Mouse (Mus musculus): Measurements from ENCODE around the gene Cep152. TPM values are rescaled to one million over a fixed set of nuclear protein-coding genes. Genes with fewer than 3 reads are reported as not detected.
A peak's percentile ranks its signal among the peaks of the same experiment; 100 is the strongest.

The Cep152 gene
- total RNA-seq (2014; rRNA removed) (2.5 and 3.0 TPM in 2 replicates), polyA plus RNA-seq (2012; rRNA removed) (0.57 and 0.69 TPM in 2 replicates)

GRCm38 (mm10) chr2:125624837-125625351 lies at the start of gene Cep152:
TSS of gene Cep152 (minus strand) at chr2:125625113.
- Histone ChIP-seq H3K4me1 (ENCODE audit: control insufficient read depth, insufficient read depth, low read length) (peaks cover 5% of the 10 kb centered on the region), H3K36me3 (ENCODE audit: control insufficient read depth, insufficient read depth, low read length) (no peaks in the 10 kb centered on the region), H3K9ac (ENCODE audit: low read depth, low read length) (peak within 1 kb of the TSS; percentile 89), H3K4me3 (ENCODE audit: insufficient read depth, low read depth, low read length) (peak within 1 kb of the TSS; percentile 93), H3K27me3 (ENCODE audit: control insufficient read depth, insufficient read depth, low read length) (no peaks in the 10 kb centered on the region), H3K27ac (replicated peaks; ENCODE audit: insufficient read depth, low read depth, low read length) (peak within 1 kb of the TSS; percentile 33), H3K79me2 (ENCODE audit: control insufficient read depth, insufficient read depth, low read length) (peaks cover 3% of the 10 kb centered on the region; the same call in 1 of the 2 replicates)
- WGBS, result under 1% methylated on average over 50 of the region's 50 CpGs
- TF ChIP-seq CTCF (IDR thresholded peaks at IDR 0.05; ENCODE audit: low read depth, low read length) (0 out of 2 replicates have a peak, but pooled peaks have one; percentile 17), POLR2A (IDR thresholded peaks at IDR 0.05; ENCODE audit: extremely low read depth, insufficient read depth, low read length) (0 out of 2 replicates have a peak, but pooled peaks have one; percentile 30)
- peak; percentile 90 for DNase-seq (ENCODE audit: extremely low read depth, low read depth, low spot score)

- H3K36me3 ChIP-seq (ENCODE audit: control insufficient read depth, insufficient read depth, low read length), result no peaks in the 10 kb centered on the region
- peak; percentile 37 for DNase-seq (ENCODE audit: extremely low read depth, low read depth, low spot score)
- H3K79me2 ChIP-seq (ENCODE audit: control insufficient read depth, insufficient read depth, low read length), result no peaks in the 10 kb centered on the region
- H3K27ac ChIP-seq (replicated peaks; ENCODE audit: insufficient read depth, low read depth, low read length), result no peak within 1 kb of the TSS
- no peaks in the 10 kb centered on the region for H3K27me3 ChIP-seq (ENCODE audit: control insufficient read depth, insufficient read depth, low read length)
- peak within 1 kb of the TSS; percentile 83 for H3K4me3 ChIP-seq (ENCODE audit: insufficient read depth, low read depth, low read length)
- no peak for TF ChIP-seq CTCF (IDR thresholded peaks at IDR 0.05; ENCODE audit: low read depth, low read length)
- TF ChIP-seq POLR2A (IDR thresholded peaks at IDR 0.05; ENCODE audit: extremely low read depth, insufficient read depth, low read length), result no peak
- WGBS, result under 1% methylated on average over 77 of the region's 79 CpGs
- peaks cover 1% of the 10 kb centered on the region; the same call in 1 of the 2 replicates for H3K4me1 ChIP-seq (ENCODE audit: control insufficient read depth, insufficient read depth, low read length)
- H3K9ac ChIP-seq (ENCODE audit: low read depth, low read length), result peak within 1 kb of the TSS; percentile 77
Measured at GRCm38 (mm10) chr2:125672957-125673631, 48.2 kb upstream of the Cep152 start, which contains the start of gene Eid1. TSS of gene Eid1 (plus strand) at chr2:125673095.

GRCm38 (mm10) chr2:125672568-125672956 lies 47.6 kb upstream of the Cep152 start:
- no peaks in the 10 kb centered on the region for H3K27me3 ChIP-seq (ENCODE audit: control insufficient read depth, insufficient read depth, low read length)
- no peak overlapping the region for H3K27ac ChIP-seq (replicated peaks; ENCODE audit: insufficient read depth, low read depth, low read length)
- no peaks in the 10 kb centered on the region for H3K79me2 ChIP-seq (ENCODE audit: control insufficient read depth, insufficient read depth, low read length)
- peak overlapping the region; percentile 77 for H3K9ac ChIP-seq (ENCODE audit: low read depth, low read length)
- H3K4me3 ChIP-seq (ENCODE audit: insufficient read depth, low read depth, low read length), result peak overlapping the region; percentile 83
- 16% methylated on average over 17 of the region's 20 CpGs for WGBS
- no peak for TF ChIP-seq CTCF (IDR thresholded peaks at IDR 0.05; ENCODE audit: low read depth, low read length)
- H3K4me1 ChIP-seq (ENCODE audit: control insufficient read depth, insufficient read depth, low read length), result peaks cover 1% of the 10 kb centered on the region; the same call in 1 of the 2 replicates
- peak; percentile 15 for DNase-seq (ENCODE audit: extremely low read depth, low read depth, low spot score)
- H3K36me3 ChIP-seq (ENCODE audit: control insufficient read depth, insufficient read depth, low read length), result no peaks in the 10 kb centered on the region

- DNase-seq (ENCODE audit: extremely low read depth, low read depth, low spot score), result no peak
- TF ChIP-seq POLR2A (IDR thresholded peaks at IDR 0.05; ENCODE audit: extremely low read depth, insufficient read depth, low read length) (no peak), CTCF (IDR thresholded peaks at IDR 0.05; ENCODE audit: low read depth, low read length) (no peak)
- 24% methylated on average over 1 of the region's 1 CpGs for WGBS
- H3K27ac ChIP-seq (replicated peaks; ENCODE audit: insufficient read depth, low read depth, low read length), result no peak overlapping the region
- no peaks in the 10 kb centered on the region for H3K27me3 ChIP-seq (ENCODE audit: control insufficient read depth, insufficient read depth, low read length)
- no peak overlapping the region for H3K4me3 ChIP-seq (ENCODE audit: insufficient read depth, low read depth, low read length)
- no peak overlapping the region for H3K9ac ChIP-seq (ENCODE audit: low read depth, low read length)
- H3K79me2 ChIP-seq (ENCODE audit: control insufficient read depth, insufficient read depth, low read length), result no peaks in the 10 kb centered on the region
- no peaks in the 10 kb centered on the region for H3K36me3 ChIP-seq (ENCODE audit: control insufficient read depth, insufficient read depth, low read length)
- peaks cover 1% of the 10 kb centered on the region; the same call in 1 of the 2 replicates for H3K4me1 ChIP-seq (ENCODE audit: control insufficient read depth, insufficient read depth, low read length)
Measured at GRCm38 (mm10) chr2:125670846-125671245, 45.9 kb upstream of the Cep152 start.

GRCm38 (mm10) chr2:125667721-125668120 lies 42.8 kb upstream of the Cep152 start:
- H3K27me3 ChIP-seq (ENCODE audit: control insufficient read depth, insufficient read depth, low read length), result no peaks in the 10 kb centered on the region
- no peak overlapping the region for H3K4me3 ChIP-seq (ENCODE audit: insufficient read depth, low read depth, low read length)
- no peaks in the 10 kb centered on the region for H3K79me2 ChIP-seq (ENCODE audit: control insufficient read depth, insufficient read depth, low read length)
- no peak for TF ChIP-seq CTCF (IDR thresholded peaks at IDR 0.05; ENCODE audit: low read depth, low read length)
- 89% methylated on average over 7 of the region's 7 CpGs for WGBS
- H3K27ac ChIP-seq (replicated peaks; ENCODE audit: insufficient read depth, low read depth, low read length), result no peak overlapping the region
- no peaks in the 10 kb centered on the region for H3K4me1 ChIP-seq (ENCODE audit: control insufficient read depth, insufficient read depth, low read length)
- H3K36me3 ChIP-seq (ENCODE audit: control insufficient read depth, insufficient read depth, low read length), result no peaks in the 10 kb centered on the region
- no peak overlapping the region for H3K9ac ChIP-seq (ENCODE audit: low read depth, low read length)
- no peak for DNase-seq (ENCODE audit: extremely low read depth, low read depth, low spot score)

GRCm38 (mm10) chr2:125667184-125667583 lies 42.3 kb upstream of the Cep152 start:
- DNase-seq (ENCODE audit: extremely low read depth, low read depth, low spot score), result no peak
- Histone ChIP-seq H3K27ac (replicated peaks; ENCODE audit: insufficient read depth, low read depth, low read length) (no peak overlapping the region), H3K27me3 (ENCODE audit: control insufficient read depth, insufficient read depth, low read length) (no peaks in the 10 kb centered on the region), H3K79me2 (ENCODE audit: control insufficient read depth, insufficient read depth, low read length) (no peaks in the 10 kb centered on the region), H3K4me1 (ENCODE audit: control insufficient read depth, insufficient read depth, low read length) (no peaks in the 10 kb centered on the region), H3K9ac (ENCODE audit: low read depth, low read length) (no peak overlapping the region), H3K36me3 (ENCODE audit: control insufficient read depth, insufficient read depth, low read length) (no peaks in the 10 kb centered on the region), H3K4me3 (ENCODE audit: insufficient read depth, low read depth, low read length) (no peak overlapping the region)
- TF ChIP-seq CTCF (IDR thresholded peaks at IDR 0.05; ENCODE audit: low read depth, low read length), result no peak
- TF ChIP-seq POLR2A (IDR thresholded peaks at IDR 0.05; ENCODE audit: extremely low read depth, insufficient read depth, low read length), result no peak
- WGBS, result 45% methylated on average over 5 of the region's 5 CpGs

Data from liver, adult 2 months (tissue).